Mouse (Mus musculus) layer of hippocampus, postnatal 14 days (tissue): ENCODE results near the gene Fgd2. TPM values are rescaled to one million over a fixed set of nuclear protein-coding genes. Genes with fewer than 3 reads are reported as not detected.
"Not testable (repeated sequence)": the region's sequence is repeated elsewhere in the genome, so short reads cannot be mapped to it uniquely, and the experiment has no call there.

Experiments used
- DNase-seq, 2 experiments: peaks; one replicate each; pipeline ENCODE4 v3.0.0; 2021 to 2022; ENCODE audit warnings: low spot score in 2 of 2, mixed read lengths in 1 of 2
- total RNA-seq, 2 experiments: library from RNA; stranded (reverse); gene quantifications; 2 replicates each; pipeline ENCODE4 v1.2.3; 2021

Fgd2 gene
- total RNA-seq, 2 experiments from 2014 or later = 5.6 to 9.0 TPM

GRCm38 (mm10) chr17:29336266-29336990, 24.3 kb upstream of the Fgd2 start:
- no peak for DNase-seq

- peak in 1 of 2 experiments; percentile 76 for DNase-seq
Measured at GRCm38 (mm10) chr17:29337979-29338823, 22.5 kb upstream of the Fgd2 start.

- no peak for DNase-seq
Measured at GRCm38 (mm10) chr17:29339170-29339768, 21.4 kb upstream of the Fgd2 start.

GRCm38 (mm10) chr17:29340406-29341261, 20.1 kb upstream of the Fgd2 start:
- DNase-seq = no peak

GRCm38 (mm10) chr17:29341591-29342003, 19.1 kb upstream of the Fgd2 start:
- DNase-seq = no peak

GRCm38 (mm10) chr17:29342010-29342910, 18.5 kb upstream of the Fgd2 start:
- no peak for DNase-seq

- DNase-seq = no peak
Measured at GRCm38 (mm10) chr17:29343241-29343640, 17.5 kb upstream of the Fgd2 start.

- DNase-seq = no peak
Measured at GRCm38 (mm10) chr17:29345272-29345671, 15.4 kb upstream of the Fgd2 start.

- peak; percentile 72 for DNase-seq
Measured at GRCm38 (mm10) chr17:29346496-29347125, 14.1 kb upstream of the Fgd2 start.

- DNase-seq = no peak
Measured at GRCm38 (mm10) chr17:29347126-29347644, 13.5 kb upstream of the Fgd2 start.

- DNase-seq = peak; percentile 95 to 97
Measured at GRCm38 (mm10) chr17:29347645-29348256, 13.0 kb upstream of the Fgd2 start, which contains the start of gene Mtch1. Gene Mtch1, minus strand, starts transcription at chr17:29347934.

GRCm38 (mm10) chr17:29348996-29349395, 11.7 kb upstream of the Fgd2 start:
- no peak for DNase-seq

- DNase-seq = not testable (repeated sequence)
Measured at GRCm38 (mm10) chr17:29351056-29351455, 9.7 kb upstream of the Fgd2 start.

- DNase-seq = no peak
Measured at GRCm38 (mm10) chr17:29355461-29355840, 5.3 kb upstream of the Fgd2 start.

- DNase-seq = peak in 1 of 2 experiments; percentile 48
Measured at GRCm38 (mm10) chr17:29355841-29356478, 4.8 kb upstream of the Fgd2 start.

- peak; percentile 54 to 60 for DNase-seq
Measured at GRCm38 (mm10) chr17:29356479-29356856, 4.2 kb upstream of the Fgd2 start.

- no peak for DNase-seq
Measured at GRCm38 (mm10) chr17:29356882-29357281, 3.8 kb upstream of the Fgd2 start.

- DNase-seq = no peak
Measured at GRCm38 (mm10) chr17:29358928-29359327, 1.8 kb upstream of the Fgd2 start.
